In genomic region chr8:94995336-94995893, GRCm38 (mm10) we compare ENCODE assay signal across 10 mouse cellular contexts. TPM values are rescaled to one million over a fixed set of nuclear protein-coding genes. Genes with fewer than 3 reads are reported as not detected.
A peak's percentile ranks its signal among the peaks of the same experiment; 100 is the strongest.
DNase-seq lines count a peak whose midpoint lies in the region; ATAC-seq lines count a peak whose summit lies in the region.
"Had no signal": no experiment of that assay in that cellular context is flagged by ENCODE, and none has a peak within 500 bp of the region (broad histone marks: within the 10 kb centered on the region; RNA-seq: fewer than 3 reads in every experiment).

No protein-coding gene starts in this region.

- H3K27ac ChIP-seq in heart, embryonic 16.5 days (ENCODE audit: low read length), result no peak overlapping the region
- H3K27ac ChIP-seq in midbrain, embryonic 12.5 days (replicated peaks), result peak overlapping the region; percentile 99

- no peak overlapping the region for H3K4me3 ChIP-seq in heart, embryonic 16.5 days (ENCODE audit: low read length)
- H3K4me3 ChIP-seq in midbrain, embryonic 12.5 days, result peak overlapping the region; percentile 66

- ATAC-seq in heart, embryonic 16.5 days (replicated peaks; ENCODE audit: extremely low read depth, insufficient read depth, low FRiP score), result no peak
- peak; percentile 57 for ATAC-seq in granulocyte monocyte progenitor cell, adult 5-6 weeks (replicated peaks; ENCODE audit: poor library complexity, severe bottlenecking)
- ATAC-seq in midbrain, embryonic 12.5 days (ENCODE audit: low FRiP score, low read depth), result no peak

- H3K9ac ChIP-seq in heart, embryonic 16.5 days (ENCODE audit: low read length), result 0 out of 2 replicates have a peak overlapping the region, but pooled peaks have one; percentile 16
- H3K9ac ChIP-seq in midbrain, embryonic 12.5 days (replicated peaks), result peak overlapping the region; percentile 78

- H3K27me3 ChIP-seq in heart, embryonic 16.5 days (ENCODE audit: control insufficient read depth, insufficient read depth, low read length), result no peaks in the 10 kb centered on the region
- 0 out of 2 replicates have a peak, but pooled peaks cover 6% of the 10 kb centered on the region for H3K27me3 ChIP-seq in midbrain, embryonic 12.5 days

- no peaks in the 10 kb centered on the region for H3K36me3 ChIP-seq in heart, embryonic 16.5 days (ENCODE audit: control insufficient read depth, insufficient read depth)
- 0 out of 2 replicates have a peak, but pooled peaks cover 10% of the 10 kb centered on the region for H3K36me3 ChIP-seq in midbrain, embryonic 12.5 days

- DNase-seq in heart, postnatal 14 days, result no peak
- DNase-seq in adrenal gland, postnatal 10 days, result peak; percentile 68
- DNase-seq in kidney, adult 18-20 months, result no peak
- DNase-seq in lung, adult 18-20 months, result no peak
- no peak for DNase-seq in c-Kit-positive CD71-positive TER-119-positive erythroid progenitor cells, embryonic 14.5 days (ENCODE audit: low spot score)
- DNase-seq: gastrocnemius, postnatal 25 days had no signal

- H3K4me1 ChIP-seq in heart, embryonic 16.5 days (ENCODE audit: control insufficient read depth, insufficient read depth, low read length), result peaks cover 60% of the 10 kb centered on the region
- peaks cover 82% of the 10 kb centered on the region for H3K4me1 ChIP-seq in midbrain, embryonic 12.5 days

- no peaks in the 10 kb centered on the region for H3K9me3 ChIP-seq in heart, embryonic 16.5 days (replicated peaks; ENCODE audit: control insufficient read depth, low read length)
- H3K9me3 ChIP-seq in midbrain, embryonic 12.5 days, result no peaks in the 10 kb centered on the region

- WGBS in heart, embryonic 16.5 days, result 75% methylated on average over 5 of the region's 5 CpGs
- 42% methylated on average over 5 of the region's 5 CpGs for whole genome bisulfite sequencing in midbrain, embryonic 12.5 days

- no peak overlapping the region for H3K4me2 ChIP-seq in heart, embryonic 16.5 days (ENCODE audit: low read depth, low read length)
- peak overlapping the region; percentile 89 for H3K4me2 ChIP-seq in midbrain, embryonic 12.5 days (replicated peaks)

- intact Hi-C loops in heart, postnatal 14 days (cut with DNase I), result no loop called here

RNA-seq across cellular contexts. Expression of gene Adgrg1, which starts 20.9 kb away (rescaled TPM):
- polyA plus RNA-seq in heart, embryonic 16.5 days (2015; fragmentation: Nextera tagmentation; extraction: Ambion mirVana), result 12.0 and 18.0 TPM in 2 replicates
- 10 to 100 TPM; 59.3 to 73.3 TPM for total RNA-seq in heart, postnatal 14 days (2021)
- total RNA-seq in adrenal gland, postnatal 10 days (2021), result 10 to 100 TPM; 35.9 to 48.9 TPM
- total RNA-seq in granulocyte monocyte progenitor cell, adult 5-6 weeks (2014; fragmentation: Nextera tagmentation), result 115 and 208 TPM in 2 replicates
- total RNA-seq in granulocyte monocyte progenitor cell, adult 5-6 weeks (2017), result 50.3 and 50.9 TPM in 2 replicates
- 193 and 210 TPM in 2 replicates for polyA plus RNA-seq in midbrain, embryonic 12.5 days (2016; fragmentation: Nextera tagmentation; extraction: Ambion mirVana)

RNA-seq across cellular contexts. Expression of gene Adgrg3, which starts 22.1 kb away (rescaled TPM):
- polyA plus RNA-seq in heart, embryonic 16.5 days (2015; fragmentation: Nextera tagmentation; extraction: Ambion mirVana), result 4.9 and 5.2 TPM in 2 replicates
- 1 to 10 TPM; 1.5 TPM for total RNA-seq in heart, postnatal 14 days (2021)
- total RNA-seq in adrenal gland, postnatal 10 days (2021), result 1 to 10 TPM; 4.0 to 4.5 TPM
- 142 and 175 TPM in 2 replicates for total RNA-seq in granulocyte monocyte progenitor cell, adult 5-6 weeks (2014; fragmentation: Nextera tagmentation)
- 170 and 173 TPM in 2 replicates for total RNA-seq in granulocyte monocyte progenitor cell, adult 5-6 weeks (2017)
- 1.7 and 2.7 TPM in 2 replicates for polyA plus RNA-seq in midbrain, embryonic 12.5 days (2016; fragmentation: Nextera tagmentation; extraction: Ambion mirVana)
- total RNA-seq: CH12.LX had no signal

RNA-seq across cellular contexts. Expression of gene Drc7, which starts 59.5 kb away (rescaled TPM):
- polyA plus RNA-seq in heart, embryonic 16.5 days (2015; fragmentation: Nextera tagmentation; extraction: Ambion mirVana), result 0.46 and 0.56 TPM in 2 replicates
- total RNA-seq in heart, postnatal 14 days (2021), result under 1 TPM in 1 of 2 experiments, not detected in 1; 0.31 TPM
- not detected for total RNA-seq in adrenal gland, postnatal 10 days (2021)
- 1.8 and 2.5 TPM in 2 replicates for total RNA-seq in granulocyte monocyte progenitor cell, adult 5-6 weeks (2014; fragmentation: Nextera tagmentation)
- total RNA-seq in granulocyte monocyte progenitor cell, adult 5-6 weeks (2017), result 1.2 and 3.7 TPM in 2 replicates
- polyA plus RNA-seq in midbrain, embryonic 12.5 days (2016; fragmentation: Nextera tagmentation; extraction: Ambion mirVana), result 0.21 TPM in 1 of 2 replicates, not detected in the other
- total RNA-seq: CH12.LX; gastrocnemius, postnatal 25 days had no signal

Comparison
In these comparisons a context has a peak if more than half of its experiments do, and no peak if none do; other contexts are left out.
1. RNA of gene Adgrg3, which starts 22.1 kb away (total RNA-seq): 142 to 175 TPM in granulocyte monocyte progenitor cell, adult 5-6 weeks; 4.0 to 4.5 TPM in adrenal gland, postnatal 10 days and 1.5 TPM in heart, postnatal 14 days; every median in the first group is over 10 times any median in the second.